8 mouse cellular contexts compared by ENCODE assay signal in genomic region chrX:52912372-52912728, GRCm38 (mm10). TPM values are rescaled to one million over a fixed set of nuclear protein-coding genes. Genes with fewer than 3 reads are reported as not detected.
DNase-seq lines count a peak whose midpoint lies in the region; ATAC-seq and TF ChIP-seq lines count a peak whose summit lies in the region.

No protein-coding gene starts in this region.

- H3K27me3 ChIP-seq in heart, embryonic 13.5 days (replicated peaks), result no peaks in the 10 kb centered on the region
- H3K27me3 ChIP-seq in ES-Bruce4 (ENCODE audit: control insufficient read depth, insufficient read depth, low read length, poor library complexity, severe bottlenecking), result no peaks in the 10 kb centered on the region
- no peaks in the 10 kb centered on the region for H3K27me3 ChIP-seq in forebrain, embryonic 16.5 days (replicated peaks; ENCODE audit: control insufficient read depth, insufficient read depth, low read length)
- H3K27me3 ChIP-seq in liver, postnatal 0 days (ENCODE audit: insufficient read depth, low read length), result no peaks in the 10 kb centered on the region

- WGBS in heart, embryonic 13.5 days, result 10% methylated on average over 26 of the region's 26 CpGs
- WGBS in forebrain, embryonic 16.5 days, result 23% methylated on average over 24 of the region's 26 CpGs
- WGBS in liver, postnatal 0 days (ENCODE audit: insufficient replicate concordance), result 24% methylated on average over 20 of the region's 26 CpGs

- DNase-seq in heart, adult 11 months, result no peak
- no peak for DNase-seq in liver, postnatal 0 days
- no peak for DNase-seq in right cerebral cortex, postnatal 14 days
- DNase-seq in cerebellum, postnatal 14 days, result no peak

- H3K4me3 ChIP-seq in heart, embryonic 13.5 days, result peak overlapping the region; percentile 72
- peak overlapping the region; percentile 83 for H3K4me3 ChIP-seq in ES-Bruce4 (ENCODE audit: low read depth, low read length)
- H3K4me3 ChIP-seq in forebrain, embryonic 16.5 days (replicated peaks; ENCODE audit: low read length), result peak overlapping the region; percentile 62
- peak overlapping the region; percentile 76 for H3K4me3 ChIP-seq in liver, postnatal 0 days (ENCODE audit: low read depth, low read length)

- H3K4me2 ChIP-seq in heart, embryonic 13.5 days, result peak overlapping the region; percentile 71
- H3K4me2 ChIP-seq in forebrain, embryonic 16.5 days (ENCODE audit: low read length), result peak overlapping the region; percentile 8; the same call in 1 of the 2 replicates
- H3K4me2 ChIP-seq in liver, postnatal 0 days (ENCODE audit: low read depth, low read length), result peak overlapping the region; percentile 79

- TF ChIP-seq POLR2A in ES-Bruce4 (IDR thresholded peaks at IDR 0.05; ENCODE audit: insufficient read depth, low read length), result no peak

- H3K9ac ChIP-seq in heart, embryonic 13.5 days, result peak overlapping the region; percentile 87
- peak overlapping the region; percentile 67 for H3K9ac ChIP-seq in ES-Bruce4 (ENCODE audit: low read depth, poor library complexity, severe bottlenecking)
- H3K9ac ChIP-seq in forebrain, embryonic 16.5 days (replicated peaks; ENCODE audit: low read depth, low read length), result peak overlapping the region; percentile 77
- H3K9ac ChIP-seq in liver, postnatal 0 days (replicated peaks), result peak overlapping the region; percentile 79

- no peak for ATAC-seq in heart, embryonic 13.5 days (ENCODE audit: extremely low read depth, insufficient number of reproducible peaks, low FRiP score, low TSS enrichment)
- ATAC-seq in forebrain, embryonic 16.5 days, result peak; percentile 54
- no peak for ATAC-seq in liver, postnatal 0 days
- no peak for ATAC-seq in granulocyte monocyte progenitor cell, adult 5-6 weeks (replicated peaks; ENCODE audit: poor library complexity, severe bottlenecking)

- no peak for TF ChIP-seq CTCF in ES-Bruce4 (IDR thresholded peaks at IDR 0.05; ENCODE audit: low read depth, low read length)
- no peak for TF ChIP-seq CTCF in liver, postnatal 0 days (IDR thresholded peaks at IDR 0.05; ENCODE audit: low read depth)

- H3K9me3 ChIP-seq in heart, embryonic 13.5 days, result no peaks in the 10 kb centered on the region
- H3K9me3 ChIP-seq in ES-Bruce4 (replicated peaks; ENCODE audit: control insufficient read depth, insufficient read depth, low read length, poor library complexity, severe bottlenecking), result no peaks in the 10 kb centered on the region
- H3K9me3 ChIP-seq in forebrain, embryonic 16.5 days (ENCODE audit: control insufficient read depth, low read length), result no peaks in the 10 kb centered on the region
- H3K9me3 ChIP-seq in liver, postnatal 0 days (ENCODE audit: low read length), result no peaks in the 10 kb centered on the region

- no peak for TF ChIP-seq EP300 in ES-Bruce4 (IDR thresholded peaks at IDR 0.05; ENCODE audit: insufficient read depth, low read depth, low read length)
- TF ChIP-seq EP300 in liver, postnatal 0 days (IDR thresholded peaks at IDR 0.05; ENCODE audit: low read depth), result no peak

- H3K36me3 ChIP-seq in heart, embryonic 13.5 days, result no peaks in the 10 kb centered on the region
- H3K36me3 ChIP-seq in ES-Bruce4 (ENCODE audit: control insufficient read depth, insufficient read depth, low read length, poor library complexity, severe bottlenecking), result no peaks in the 10 kb centered on the region
- H3K36me3 ChIP-seq in forebrain, embryonic 16.5 days (ENCODE audit: control insufficient read depth, insufficient read depth), result no peaks in the 10 kb centered on the region
- no peaks in the 10 kb centered on the region for H3K36me3 ChIP-seq in liver, postnatal 0 days (replicated peaks; ENCODE audit: insufficient read depth, low read length)

- H3K27ac ChIP-seq in heart, embryonic 13.5 days (replicated peaks), result peak overlapping the region; percentile 89
- H3K27ac ChIP-seq in ES-Bruce4 (ENCODE audit: insufficient read depth, low read length), result no peak overlapping the region
- peak overlapping the region; percentile 98 for H3K27ac ChIP-seq in forebrain, embryonic 16.5 days (ENCODE audit: low read length)
- H3K27ac ChIP-seq in liver, postnatal 0 days (ENCODE audit: low read depth), result peak overlapping the region; percentile 86

- peaks cover 9% of the 10 kb centered on the region; the same call in 1 of the 2 replicates for H3K4me1 ChIP-seq in heart, embryonic 13.5 days
- H3K4me1 ChIP-seq in ES-Bruce4 (ENCODE audit: control insufficient read depth, insufficient read depth, low read length), result no peaks in the 10 kb centered on the region
- peaks cover 2% of the 10 kb centered on the region for H3K4me1 ChIP-seq in forebrain, embryonic 16.5 days (replicated peaks; ENCODE audit: control insufficient read depth, insufficient read depth, low read length)
- H3K4me1 ChIP-seq in liver, postnatal 0 days (ENCODE audit: insufficient read depth), result no peaks in the 10 kb centered on the region

RNA-seq across cellular contexts. Expression of gene Phf6, which starts 0.3 kb away (rescaled TPM):
- polyA plus RNA-seq in heart, embryonic 13.5 days (2015; fragmentation: Nextera tagmentation; extraction: Ambion mirVana), result 15.6 and 16.1 TPM in 2 replicates
- 30.8 and 33.2 TPM in 2 replicates for polyA plus RNA-seq in ES-Bruce4 (2011; ENCODE audit: insufficient read depth, insufficient read length, low read depth, missing spikeins)
- polyA plus RNA-seq in forebrain, embryonic 16.5 days (2015; fragmentation: Nextera tagmentation; extraction: Ambion mirVana), result 97.6 and 116 TPM in 2 replicates
- polyA plus RNA-seq in liver, postnatal 0 days (2015; fragmentation: Nextera tagmentation; extraction: Ambion mirVana), result 3.7 and 4.2 TPM in 2 replicates
- 26.8 and 37.3 TPM in 2 replicates for total RNA-seq in granulocyte monocyte progenitor cell, adult 5-6 weeks (2014; fragmentation: Nextera tagmentation)
- total RNA-seq in granulocyte monocyte progenitor cell, adult 5-6 weeks (2017), result 36.9 and 44.8 TPM in 2 replicates

Comparison
In these comparisons a context has a peak if more than half of its experiments do, and no peak if none do; other contexts are left out.
1. H3K4me2 ChIP-seq: peak in every context shown above with its lines; median percentile 79 in liver, postnatal 0 days; 71 in heart, embryonic 13.5 days; 8 in forebrain, embryonic 16.5 days.